Mouse (Mus musculus) erythroblast, embryonic 14.5 days (primary cell): ENCODE results near the gene Pknox2.

Experiments
- GATA1 ChIP-seq: IDR thresholded peaks from 2 replicates; pipeline ENCODE4 v1.6.1; 2012; ENCODE audit warnings: low read length, inconsistent platforms, mixed read lengths
- TAL1 ChIP-seq: IDR thresholded peaks from 3 replicates; pipeline ENCODE4 v1.6.1; 2012; ENCODE audit warnings: low read length, inconsistent platforms, mixed read lengths

GRCm38 (mm10) chr9:37133495-37133894 lies 13.7 kb downstream of the Pknox2 start:
- TF ChIP-seq GATA1 (no peak), TAL1 (no peak)
